Mouse (Mus musculus): ENCODE data around the gene Card10.

Gene Card10

GRCm38 (mm10) chr15:78735431-78736180, 67.2 kb downstream of the Card10 start:
- DNase-seq (ENCODE audit: low read depth), result no peak

- no peak for DNase-seq (ENCODE audit: low read depth)
These were observed 71.0 kb downstream of the Card10 start for GRCm38 (mm10) chr15:78731830-78732229.

- peak; percentile 31 for DNase-seq (ENCODE audit: low read depth)
These were observed 72.4 kb downstream of the Card10 start for GRCm38 (mm10) chr15:78730315-78731049.

GRCm38 (mm10) chr15:78726697-78727096, 76.1 kb downstream of the Card10 start:
- no peak for DNase-seq (ENCODE audit: low read depth)

Measured in 416B (cell line).